Mouse (Mus musculus) left cerebral cortex, postnatal 10 days (tissue): ENCODE data around the gene Ppp3ca. TPM values are rescaled to one million over a fixed set of nuclear protein-coding genes. Genes with fewer than 3 reads are reported as not detected.

Experiments
- DNase-seq, 2 experiments: peaks; one replicate each; pipeline ENCODE4 v3.0.0; 2021 to 2022; ENCODE audit warnings: low spot score in 2 of 2, mixed read lengths in 1 of 2; ENCODE audit errors: extremely low spot score in 1 of 2
- intact Hi-C: fragments of 180-260 bp; cut with DNase I; formaldehyde crosslinking; loops from one replicate; pipeline ENCODE4 v1.15.1; 2025
- total RNA-seq, 2 experiments: library from RNA; stranded (reverse); gene quantifications; 2 replicates each; pipeline ENCODE4 v1.2.3; 2021

Ppp3ca gene
- total RNA-seq, 2 experiments from 2014 or later = 535 to 574 TPM

DNA sequence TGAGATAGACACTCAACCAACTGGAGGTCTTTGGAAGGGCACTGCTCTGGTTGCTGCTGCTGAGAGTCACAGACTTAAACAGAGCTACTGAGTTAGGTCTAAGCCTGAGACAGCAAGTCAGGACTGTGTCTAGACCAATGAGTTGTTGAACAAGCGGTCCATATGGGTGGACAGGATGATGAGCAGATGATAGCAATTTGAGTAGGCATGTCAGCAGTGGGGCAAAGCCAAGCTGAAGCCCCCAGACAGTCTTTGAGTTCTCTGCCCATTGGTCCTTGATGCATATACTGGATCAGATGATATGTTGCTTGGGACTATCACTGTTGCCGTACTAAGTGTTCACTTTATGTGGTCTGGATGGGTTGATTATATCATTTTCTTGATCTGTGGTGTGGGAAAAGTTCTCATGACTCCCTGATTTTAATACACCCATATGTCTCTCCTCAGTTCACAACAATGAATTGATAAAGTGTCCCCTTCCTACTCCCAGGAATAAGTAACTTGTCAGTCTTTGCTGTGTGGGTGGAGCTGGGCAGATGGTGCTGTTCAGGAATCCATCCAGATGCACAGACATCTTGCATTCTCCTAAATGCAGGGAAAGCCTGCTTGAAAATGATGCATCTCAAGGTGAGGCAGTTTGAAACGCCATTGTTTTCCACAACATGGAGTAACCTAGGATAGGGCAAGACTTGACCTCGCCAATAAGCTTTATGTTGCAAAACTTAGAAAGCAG lies 44.5 kb downstream of the Ppp3ca start:
- DNase-seq = no peak
- intact Hi-C loops = no loop called here

DNA sequence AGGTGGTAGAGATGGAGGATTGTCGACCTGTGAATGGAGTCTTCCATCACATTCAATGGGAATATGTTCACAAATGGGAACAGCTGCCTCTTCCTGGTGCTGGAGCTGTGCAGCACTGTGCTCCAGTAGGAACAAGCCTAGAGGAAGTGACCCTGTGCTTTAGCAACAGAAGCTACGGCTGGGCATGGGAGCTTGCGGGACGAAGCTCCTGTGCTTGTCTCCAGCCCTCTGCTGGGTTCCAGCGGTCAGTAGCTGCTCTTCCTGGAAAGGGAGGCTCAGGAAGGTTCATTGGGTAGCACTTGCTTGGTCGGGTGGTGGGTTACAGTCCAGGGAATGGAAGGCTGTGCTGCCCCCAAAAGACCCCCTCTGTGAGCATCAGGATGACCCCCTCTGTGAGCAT lies 46.3 kb downstream of the Ppp3ca start:
- no peak for DNase-seq
- intact Hi-C loops = no loop called here

DNA sequence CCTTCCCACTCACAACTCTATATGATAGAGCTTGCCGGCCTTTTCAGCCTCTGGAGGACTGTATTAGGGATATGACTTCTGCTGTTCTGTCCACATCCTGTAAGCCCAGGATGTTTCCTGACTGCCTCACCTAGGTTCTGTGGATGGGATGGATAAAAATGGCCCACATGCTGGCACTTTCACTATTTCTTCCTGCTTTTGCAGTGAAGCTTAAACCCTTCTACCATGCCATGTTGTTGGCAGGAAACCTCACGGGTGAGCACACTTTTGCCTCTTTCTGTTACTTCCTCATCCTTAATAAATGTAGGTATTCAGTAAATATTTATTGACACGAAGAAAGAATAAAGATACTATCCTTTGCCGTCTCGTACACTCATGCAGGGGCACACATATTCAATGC lies 48.5 kb downstream of the Ppp3ca start:
- intact Hi-C loops = no loop called here
- DNase-seq = no peak

DNA sequence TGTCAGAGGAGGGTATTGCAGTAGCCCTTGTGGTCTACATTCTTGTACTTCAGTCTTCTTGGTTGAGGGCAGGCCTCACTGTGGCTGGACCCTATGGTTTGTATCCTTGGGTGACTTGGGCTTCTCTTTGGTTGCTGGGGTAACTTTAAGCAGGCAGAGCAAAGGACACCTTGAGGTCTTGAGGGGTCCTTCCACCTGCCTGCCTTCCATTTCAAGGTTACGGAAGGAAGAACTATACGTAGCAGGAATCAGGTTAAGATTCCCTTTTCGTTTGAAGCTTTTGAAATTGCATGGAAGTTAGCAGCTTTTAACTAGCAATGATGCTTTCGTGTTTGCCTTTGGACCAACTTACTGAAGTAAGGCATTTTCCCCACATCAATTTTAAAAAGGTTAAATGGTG lies 51.3 kb downstream of the Ppp3ca start:
- no peak for DNase-seq
- intact Hi-C loops = no loop called here

DNA sequence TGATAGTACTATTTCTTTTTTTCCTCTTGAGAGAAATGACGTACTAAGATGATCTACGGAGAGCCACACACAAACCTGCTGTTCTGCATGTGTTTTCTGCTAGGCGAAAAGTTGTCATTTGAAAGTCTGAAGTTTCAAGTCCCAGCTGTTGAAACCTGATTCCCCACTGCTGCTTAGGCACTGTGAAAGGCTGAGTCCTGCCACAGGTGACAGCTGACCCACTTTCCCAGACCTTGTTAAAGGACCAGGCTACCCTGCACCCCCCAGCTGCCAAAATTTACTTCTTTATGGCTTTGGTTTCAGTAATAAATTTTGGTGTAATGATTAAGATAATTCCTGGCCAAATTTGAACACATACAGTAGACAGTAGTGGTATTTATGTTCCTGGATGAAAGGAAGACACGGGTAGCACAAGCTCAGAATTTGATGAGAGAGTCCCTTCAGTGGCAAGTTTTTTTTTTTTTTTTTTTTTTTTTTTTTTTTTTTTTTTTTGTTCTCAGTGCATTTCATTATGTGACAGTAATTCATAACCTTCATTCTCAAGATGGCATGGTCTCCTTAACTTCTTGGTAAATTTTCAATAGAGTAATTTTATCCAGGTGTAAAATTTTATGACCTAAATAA lies 52.0 kb downstream of the Ppp3ca start:
- DNase-seq = no peak
- intact Hi-C loops = no loop called here

DNA sequence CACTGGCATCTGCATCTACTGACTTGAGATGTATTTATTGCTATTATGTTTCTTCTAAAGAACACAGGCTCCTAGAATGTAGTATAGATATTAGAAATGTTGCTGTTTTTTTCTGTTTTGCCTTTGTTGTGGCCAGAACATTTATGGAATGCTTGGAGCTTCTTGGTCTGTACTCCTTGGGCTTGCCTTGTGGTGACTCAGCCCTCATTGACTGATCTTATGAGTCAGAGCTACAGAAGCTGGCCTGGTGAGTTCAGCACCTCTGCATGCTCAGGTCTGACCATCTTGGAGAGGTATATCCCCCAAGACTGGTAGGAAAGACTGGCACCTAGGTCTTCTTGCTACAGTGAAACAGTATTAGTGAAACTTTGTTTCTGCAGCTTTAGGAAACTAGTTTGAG lies 52.6 kb downstream of the Ppp3ca start:
- no peak for DNase-seq
- intact Hi-C loops = no loop called here

DNA sequence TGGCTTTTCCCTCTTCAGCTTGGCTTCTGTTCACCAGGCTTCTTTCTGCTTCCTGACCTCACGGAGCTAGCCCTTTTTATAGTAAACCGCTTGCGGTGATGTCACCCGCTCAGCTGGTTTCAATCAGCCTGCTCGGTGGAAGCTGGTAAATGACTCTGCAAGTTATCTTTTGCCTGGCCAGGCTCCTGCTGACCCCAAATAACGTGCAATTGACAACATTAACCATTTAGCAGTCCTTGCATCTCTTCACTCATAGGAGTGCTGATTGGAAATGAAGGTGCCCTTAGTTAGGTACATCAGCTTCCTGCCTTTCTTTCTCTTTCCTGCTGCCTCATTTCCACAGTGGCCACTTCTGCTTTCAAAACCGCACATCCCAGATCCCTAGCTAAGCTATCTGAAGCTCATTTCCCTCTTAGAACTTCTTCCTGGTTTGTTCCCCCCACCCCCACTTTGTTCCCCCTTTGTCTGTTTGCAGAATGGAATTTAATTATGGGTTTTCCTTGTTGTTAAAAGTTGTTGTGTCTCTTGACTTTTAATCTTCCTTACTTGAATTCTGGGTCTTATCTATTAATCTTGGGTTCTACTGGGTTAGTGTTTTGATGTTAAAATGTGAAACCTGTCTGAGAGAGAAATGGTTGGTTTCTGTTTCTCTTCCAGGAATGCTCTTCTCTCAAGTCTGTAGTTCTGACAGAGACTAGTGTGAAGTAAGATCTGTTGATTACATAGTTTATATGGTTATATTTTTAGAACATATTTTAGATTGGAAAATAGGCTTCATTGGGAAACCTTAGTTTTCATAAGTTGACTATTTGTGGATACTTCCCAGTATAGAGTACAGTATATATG lies 55.6 kb downstream of the Ppp3ca start:
- peak in 1 of 2 experiments; percentile 60 for DNase-seq

DNA sequence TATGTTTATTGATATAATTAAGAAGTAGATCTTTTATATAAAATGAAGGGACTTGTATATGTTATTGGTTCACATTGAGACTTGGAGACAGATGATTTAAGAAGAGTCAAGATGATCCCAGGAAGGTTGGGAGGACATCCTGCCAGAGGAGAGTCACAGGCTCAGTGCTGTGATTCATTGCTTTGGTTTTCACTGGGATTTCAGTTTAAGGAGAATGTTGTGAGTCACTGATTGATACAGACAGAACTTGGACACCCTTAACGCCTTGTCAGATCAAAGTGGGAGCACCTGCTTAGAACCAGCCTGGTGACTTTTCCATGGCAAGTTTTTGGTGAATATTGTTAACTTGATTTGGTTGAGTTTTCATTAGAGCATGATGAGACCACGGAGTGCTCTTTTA lies 58.0 kb downstream of the Ppp3ca start:
- intact Hi-C loops = no loop called here
- no peak for DNase-seq

More for the DNA sequence above, 55.6 kb downstream of the Ppp3ca start:
- intact Hi-C loops = no loop called here

DNA sequence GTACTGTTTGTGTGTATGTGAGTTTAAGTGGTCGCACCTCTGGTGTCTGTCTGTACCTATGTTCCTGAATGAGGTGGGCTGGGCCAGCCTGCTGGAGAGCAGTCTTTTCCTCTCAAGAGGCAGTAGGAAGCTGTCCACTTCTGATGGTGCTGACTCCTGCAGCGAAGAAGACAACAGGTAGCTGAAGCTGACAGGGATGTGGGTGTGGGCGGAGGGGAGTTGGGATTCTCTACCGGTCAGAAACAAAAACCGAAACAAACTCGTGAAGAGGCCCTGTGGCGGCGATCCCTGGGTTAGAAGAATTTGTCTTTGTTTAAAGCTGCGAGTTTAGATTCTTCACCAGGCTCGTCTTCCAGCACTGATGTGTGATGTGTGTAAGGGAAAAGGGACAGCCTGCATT lies 60.1 kb downstream of the Ppp3ca start:
- intact Hi-C loops = no loop called here
- DNase-seq = no peak

DNA sequence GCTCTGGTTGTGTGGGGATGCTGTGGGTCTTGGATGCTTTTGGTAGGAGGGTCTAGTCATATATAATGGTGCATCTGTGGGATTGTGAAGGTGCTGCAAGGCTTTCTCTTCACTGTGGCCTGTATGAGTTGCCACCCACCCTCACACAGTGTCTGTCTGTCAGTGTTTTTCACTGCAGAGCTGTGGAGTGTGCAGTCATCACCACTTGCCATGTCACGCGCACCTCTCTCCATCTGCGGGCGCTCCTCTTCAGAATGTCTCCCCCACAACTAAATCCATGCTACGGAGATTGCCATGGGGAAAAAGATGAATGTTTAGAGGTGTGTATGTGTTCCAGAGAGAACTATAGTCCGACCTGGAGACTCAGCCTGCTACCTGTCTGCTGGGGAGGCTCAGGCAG lies 61.7 kb downstream of the Ppp3ca start:
- DNase-seq = no peak
- intact Hi-C loops = no loop called here

DNA sequence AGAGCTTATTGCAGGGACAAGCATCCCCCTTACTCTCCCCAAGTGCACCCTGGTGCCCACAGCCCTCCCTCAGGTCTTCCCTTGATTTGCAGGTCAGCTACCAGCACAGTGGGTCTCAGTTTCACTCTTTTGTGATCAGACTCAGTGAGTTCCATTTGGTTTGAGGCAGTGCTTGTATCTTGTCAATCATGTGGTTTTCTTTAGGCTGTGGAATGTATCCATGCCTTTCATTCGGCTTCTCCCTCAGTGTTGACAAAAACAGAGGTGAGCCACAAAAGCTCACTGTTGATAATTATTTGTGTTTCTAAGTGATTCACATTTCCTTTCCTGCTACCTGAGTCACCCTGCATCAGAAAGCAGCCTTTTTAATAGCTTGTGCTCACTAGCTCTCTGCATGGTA lies 66.1 kb downstream of the Ppp3ca start:
- intact Hi-C loops = no loop called here
- no peak for DNase-seq

DNA sequence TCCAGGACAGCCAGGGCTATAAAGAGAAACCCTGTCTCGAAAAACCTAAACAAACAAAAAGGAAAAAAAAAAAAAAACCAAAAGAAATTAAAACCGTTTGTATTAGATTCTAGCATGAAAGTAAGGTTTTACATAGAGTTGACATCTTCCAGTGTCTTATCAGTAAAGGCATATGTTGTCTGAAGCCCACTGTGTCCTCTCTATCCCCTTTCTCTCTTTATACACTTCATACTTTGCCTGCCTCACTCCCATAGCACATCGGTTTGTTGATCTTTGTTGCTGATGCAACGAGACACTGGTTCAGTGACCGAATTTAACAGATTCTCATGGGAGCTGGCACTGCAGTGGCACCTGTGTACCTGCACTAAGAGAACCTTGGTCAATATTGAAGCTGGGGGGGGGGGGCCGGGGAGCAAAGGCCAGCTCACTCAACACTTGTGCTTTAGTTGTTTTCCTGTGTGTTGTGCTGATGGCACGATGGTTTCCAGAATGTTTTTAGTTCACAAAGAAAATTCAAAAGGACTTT lies 66.9 kb downstream of the Ppp3ca start:
- DNase-seq = no peak
- intact Hi-C loops = no loop called here

DNA sequence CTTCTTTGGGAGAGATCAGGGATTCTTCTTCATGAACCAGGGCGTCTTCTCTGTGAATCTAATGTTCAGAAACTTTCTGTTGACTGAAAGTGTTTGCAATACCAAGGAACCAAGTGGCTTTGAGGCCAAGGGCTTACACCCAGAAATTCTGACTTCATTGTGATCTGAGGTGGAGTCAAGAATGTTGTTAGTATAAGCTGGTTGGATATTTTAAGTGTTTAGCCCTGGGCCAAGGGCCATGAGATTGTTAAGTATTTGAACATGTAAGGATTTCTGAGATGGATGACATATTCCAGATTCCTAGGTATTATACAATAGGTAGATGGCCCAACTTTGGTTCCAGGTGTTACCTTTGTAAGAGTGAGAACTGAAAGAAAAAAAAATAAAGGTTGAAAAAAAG lies 68.5 kb downstream of the Ppp3ca start:
- intact Hi-C loops = no loop called here
- no peak for DNase-seq

DNA sequence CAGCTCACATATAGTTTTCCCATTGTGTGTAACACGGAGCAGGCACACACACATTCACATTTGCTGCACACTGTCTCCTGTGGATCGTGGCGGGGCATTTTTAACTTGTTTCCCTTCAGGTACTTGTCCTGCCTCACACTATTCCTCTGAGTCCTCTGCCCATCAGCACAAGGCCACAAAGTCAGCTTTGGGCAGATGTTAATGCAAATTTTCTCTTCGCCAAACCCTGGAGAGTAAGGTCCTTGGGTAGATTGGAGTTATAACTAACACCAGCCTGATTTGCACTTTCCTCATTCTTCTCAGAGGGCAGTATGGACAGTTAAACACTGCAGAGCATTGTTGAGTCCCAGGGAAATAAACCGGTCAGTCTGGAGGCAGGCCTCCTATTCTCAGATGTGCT lies 69.0 kb downstream of the Ppp3ca start:
- no peak for DNase-seq
- intact Hi-C loops = no loop called here

DNA sequence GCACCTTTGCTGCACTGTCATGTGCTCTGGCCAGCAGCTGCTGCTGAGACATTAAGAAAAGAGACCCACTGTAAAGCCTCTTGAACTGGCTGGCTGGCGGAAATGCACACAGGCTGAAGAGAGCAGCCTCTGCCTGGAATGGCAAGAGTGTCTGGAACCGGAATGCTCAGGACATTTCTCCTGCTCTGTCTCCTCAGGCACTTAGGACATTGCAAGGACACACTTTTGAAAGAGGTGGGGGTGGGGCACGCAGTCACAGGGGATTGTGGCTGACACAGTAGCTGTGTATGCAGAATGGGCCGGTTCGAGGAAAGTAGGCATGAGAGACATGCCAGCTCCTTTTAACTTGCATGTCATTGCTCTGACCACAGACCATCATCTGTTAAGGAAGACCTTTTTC lies 71.7 kb downstream of the Ppp3ca start:
- intact Hi-C loops = no loop called here
- DNase-seq = no peak

DNA sequence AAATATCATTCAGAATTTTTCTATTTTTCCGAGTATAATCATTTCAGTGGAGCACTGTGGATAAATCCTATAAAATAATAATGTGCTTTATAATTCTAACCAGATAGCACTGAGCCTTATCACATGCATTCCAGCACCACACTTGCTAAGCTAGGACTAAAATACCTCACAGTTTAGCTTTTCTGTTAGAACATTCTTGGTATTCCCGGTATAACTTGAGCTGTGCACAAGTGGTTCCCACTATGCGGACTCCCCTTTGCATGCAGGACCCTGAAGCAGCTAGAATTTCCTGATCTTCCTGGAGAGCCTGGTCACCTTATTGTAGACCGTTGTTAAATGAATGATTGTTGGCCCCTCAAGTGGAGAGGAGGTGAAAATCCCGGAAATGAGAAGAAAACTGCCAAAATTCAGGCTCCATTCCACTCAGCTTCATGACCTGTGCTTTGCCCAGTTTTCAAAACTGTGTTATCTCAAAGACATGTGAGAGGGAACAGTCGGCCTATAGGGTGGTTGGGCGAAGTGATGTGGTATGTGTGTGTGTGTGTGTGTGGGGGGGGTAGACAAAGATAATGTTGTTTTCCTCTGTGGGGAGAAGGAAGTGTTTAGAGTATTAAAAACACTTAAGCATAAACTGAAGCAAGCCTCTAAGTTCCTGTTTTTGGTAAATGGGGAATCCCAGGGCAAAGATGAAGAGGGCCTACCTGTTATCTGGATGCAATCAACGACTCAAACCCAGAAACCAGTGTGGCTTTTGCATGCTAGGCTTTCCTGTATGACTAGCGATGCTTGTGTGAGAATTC lies 72.5 kb downstream of the Ppp3ca start:
- intact Hi-C loops = no loop called here
- DNase-seq = no peak

DNA sequence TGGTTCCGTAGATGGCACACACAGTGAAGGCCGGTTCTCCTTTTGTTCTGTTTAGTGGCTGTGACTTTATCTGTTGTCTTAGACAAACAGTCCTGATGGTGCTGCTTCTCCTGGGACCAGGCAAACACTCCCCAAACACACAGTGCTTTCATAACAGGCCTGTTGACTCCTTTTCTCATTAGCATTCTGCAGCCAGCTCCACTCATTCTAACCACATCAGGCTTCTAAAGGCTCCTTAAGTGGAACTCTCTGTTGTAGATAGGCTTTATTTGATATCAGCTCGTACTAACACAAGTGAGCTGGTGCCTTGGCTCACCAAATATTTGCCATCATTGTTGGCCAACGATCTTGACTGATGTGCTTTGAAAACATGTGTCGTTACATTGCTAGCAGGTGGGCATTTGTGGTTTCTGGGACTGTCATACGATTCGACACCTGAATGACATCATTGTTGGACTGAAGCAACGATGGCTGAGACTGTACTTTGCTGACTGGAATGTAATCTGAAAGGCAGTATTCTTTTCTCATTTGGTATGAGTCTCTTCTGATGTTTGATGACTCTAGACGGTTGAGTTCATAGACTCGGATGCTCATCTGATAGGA lies 74.5 kb downstream of the Ppp3ca start:
- no peak for DNase-seq
- intact Hi-C loops = no loop called here

DNA sequence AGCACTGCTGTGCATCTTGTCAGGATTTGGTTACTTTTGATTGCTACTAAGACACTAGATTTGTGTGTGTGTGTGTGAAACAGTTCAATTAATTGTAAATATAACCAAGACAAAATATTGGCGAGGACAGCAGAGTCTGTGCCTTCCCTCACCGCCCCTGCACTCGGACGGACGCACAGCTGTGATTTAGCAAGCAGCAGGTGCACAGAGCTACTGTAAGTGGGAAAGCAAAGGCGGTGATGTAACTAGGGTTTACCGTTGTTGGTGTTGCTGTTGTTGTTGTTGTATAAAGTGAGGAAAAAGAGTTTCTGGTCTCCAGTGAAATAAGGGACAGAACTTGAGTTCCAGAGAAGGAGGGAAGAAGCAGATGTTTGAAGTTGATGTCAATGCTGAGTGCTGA lies 75.5 kb downstream of the Ppp3ca start:
- intact Hi-C loops = no loop called here
- no peak for DNase-seq
